Mouse (Mus musculus) ovary, postnatal 10 days (tissue): ENCODE measurements around the gene 5330417H12Rik.
A peak's percentile ranks its signal among the peaks of the same experiment; 100 is the strongest.

Source experiments
- DNase-seq: peaks from one replicate; pipeline ENCODE4 v3.0.0; 2022; ENCODE audit warnings: low spot score

5330417H12Rik gene

GRCm38 (mm10) chr7:107625061-107625460, at the start of gene 5330417H12Rik:
Gene 5330417H12Rik, minus strand, starts transcription at chr7:107625161.
- DNase-seq: no peak

- no peak for DNase-seq
Measured at GRCm38 (mm10) chr7:107668514-107668913, 43.6 kb upstream of the 5330417H12Rik start.

DNA sequence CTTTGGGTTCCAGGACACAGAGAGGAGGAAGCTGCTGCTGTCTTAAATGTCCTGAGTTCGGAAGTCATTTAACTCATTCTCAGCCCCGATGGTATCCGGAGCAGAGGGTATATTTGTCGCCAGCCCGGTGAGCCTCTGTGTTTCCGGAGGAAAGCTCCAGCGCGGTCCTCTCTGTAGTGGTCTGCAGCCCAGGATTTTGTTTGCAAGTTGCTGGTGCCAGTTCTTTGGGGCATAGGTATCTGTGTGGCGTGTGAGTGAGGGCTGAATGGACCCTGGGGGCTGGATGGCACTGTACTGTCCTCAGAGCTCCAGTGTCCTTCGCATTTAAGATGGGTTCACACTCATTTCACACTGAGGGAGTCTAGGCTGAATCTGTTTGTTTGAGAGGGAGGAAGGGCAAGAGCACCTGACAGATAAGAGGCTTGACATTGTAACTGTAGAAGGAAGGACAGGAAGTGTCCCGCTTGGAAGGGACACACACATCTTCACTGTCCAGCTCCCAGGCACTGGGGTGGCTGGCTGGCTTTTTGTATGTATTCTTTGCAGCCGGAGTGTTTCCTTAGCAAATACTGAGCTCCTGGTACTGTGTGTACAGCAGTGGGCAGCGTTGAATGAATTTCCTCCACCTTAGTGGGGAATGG, 41.4 kb upstream of the 5330417H12Rik start:
- DNase-seq: no peak

GRCm38 (mm10) chr7:107665586-107666261, 40.8 kb upstream of the 5330417H12Rik start:
- peak; percentile 48 for DNase-seq

DNA sequence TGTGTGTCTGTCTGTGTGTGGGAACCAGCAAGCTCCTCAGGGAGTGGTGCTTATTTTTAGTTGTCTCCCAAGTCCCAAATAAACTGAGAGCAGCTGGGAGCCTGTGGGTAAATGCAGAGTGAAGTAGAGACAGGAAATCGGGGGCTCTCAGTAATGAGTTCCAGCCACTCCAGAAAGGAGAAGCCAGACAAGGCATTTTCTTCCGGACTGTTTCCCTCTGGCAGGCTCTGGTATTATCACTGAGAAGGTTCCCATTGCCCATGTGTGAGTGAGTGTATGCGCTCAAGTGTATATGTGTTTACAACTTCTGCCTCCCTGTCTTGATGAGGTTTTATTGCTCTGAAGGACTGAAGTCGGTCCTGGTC, 40.2 kb upstream of the 5330417H12Rik start:
- DNase-seq: no peak

DNA sequence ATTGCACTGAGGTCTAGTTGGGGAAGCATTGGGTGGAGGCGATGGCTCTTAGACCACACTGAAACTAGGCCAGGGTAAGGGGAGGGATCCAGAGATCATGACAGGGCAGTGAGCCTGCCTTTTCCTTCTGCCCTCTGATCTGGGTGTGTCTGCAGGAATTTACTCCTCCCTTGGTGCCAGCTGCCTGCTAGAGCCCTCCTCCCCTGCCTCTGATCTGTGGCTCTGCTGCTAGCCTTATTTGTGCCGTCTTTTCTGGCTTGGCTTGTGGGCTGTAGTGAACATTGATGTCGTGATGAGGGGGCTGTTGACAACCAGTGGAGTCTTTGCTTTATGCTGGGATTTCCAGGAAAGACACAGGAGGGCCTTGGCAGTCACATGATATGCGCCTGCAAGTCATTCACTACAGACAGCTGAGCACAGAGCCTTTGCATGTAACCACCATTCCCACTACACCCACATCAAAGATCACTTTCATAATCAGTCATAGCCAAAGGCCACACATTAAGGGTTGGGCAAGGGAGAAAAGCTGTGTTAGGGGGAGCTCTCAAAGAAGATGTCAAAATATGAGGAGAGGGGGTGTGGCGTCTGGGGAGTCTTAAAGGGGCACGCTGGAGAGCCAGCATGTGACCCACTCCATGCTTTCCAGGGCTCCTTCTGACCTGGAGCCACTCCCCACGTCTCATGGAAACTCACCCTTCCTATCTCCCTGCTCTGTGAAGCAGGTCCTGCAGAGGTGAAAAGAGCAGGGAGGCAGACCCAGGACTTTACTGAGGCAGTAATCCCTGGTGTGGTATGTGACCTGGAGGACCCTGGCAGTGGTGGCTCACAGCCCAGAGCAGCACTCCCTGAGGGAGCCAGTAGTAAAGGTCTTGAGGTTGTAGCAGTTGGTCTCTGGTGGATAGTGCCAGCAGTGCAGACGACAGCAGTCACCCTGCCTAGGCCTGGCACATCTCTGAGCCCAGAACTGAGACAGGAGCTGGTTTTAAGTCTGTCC, 39.4 kb upstream of the 5330417H12Rik start:
- no peak for DNase-seq

GRCm38 (mm10) chr7:107663621-107664020, 38.7 kb upstream of the 5330417H12Rik start:
- DNase-seq: no peak

- no peak for DNase-seq
Measured at GRCm38 (mm10) chr7:107661843-107662281, 36.9 kb upstream of the 5330417H12Rik start.

- no peak for DNase-seq
Measured at GRCm38 (mm10) chr7:107661189-107661842, 36.4 kb upstream of the 5330417H12Rik start.

- no peak for DNase-seq
Measured at GRCm38 (mm10) chr7:107659186-107659918, 34.4 kb upstream of the 5330417H12Rik start.

DNA sequence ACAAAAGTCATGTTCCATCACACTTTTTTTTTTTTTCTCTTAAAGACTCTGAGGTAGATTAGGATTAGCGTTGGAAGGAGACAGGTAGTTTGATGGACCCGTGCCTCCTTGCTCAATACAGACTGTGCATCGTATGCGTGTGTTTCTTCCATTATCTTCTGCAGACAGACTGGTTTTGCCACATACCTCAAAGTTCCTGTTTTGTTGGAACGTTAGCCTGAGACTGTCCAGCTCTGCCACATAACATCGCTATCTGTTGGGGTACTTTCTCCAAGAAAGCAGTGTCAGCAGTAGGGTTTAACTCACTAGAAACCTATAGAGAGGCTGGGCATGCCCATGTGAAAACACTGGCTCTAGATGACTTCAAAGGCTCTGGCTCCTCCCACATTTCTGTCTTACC, 31.5 kb upstream of the 5330417H12Rik start:
- DNase-seq: no peak

- no peak for DNase-seq
Measured at GRCm38 (mm10) chr7:107651821-107652220, 26.9 kb upstream of the 5330417H12Rik start.

DNA sequence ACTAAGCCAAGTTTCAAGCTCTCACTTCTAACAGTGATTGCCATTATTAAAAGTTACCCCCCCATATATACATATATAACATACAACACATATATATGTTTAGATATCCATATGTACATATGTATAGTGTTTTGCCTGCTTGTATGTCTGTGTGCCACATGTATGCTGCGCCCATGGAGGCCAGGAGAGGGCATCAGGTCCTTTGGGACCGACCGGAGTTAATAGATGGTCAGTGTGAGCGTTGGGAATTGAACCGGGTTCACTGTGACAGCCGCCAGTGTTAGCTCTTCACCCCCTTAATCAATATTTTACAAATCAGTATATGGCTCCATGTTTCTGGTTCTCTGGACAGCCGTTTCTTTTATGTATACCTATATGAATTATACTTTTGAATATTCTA, 25.0 kb upstream of the 5330417H12Rik start:
- no peak for DNase-seq

- no peak for DNase-seq
Measured at GRCm38 (mm10) chr7:107648937-107649688, 24.2 kb upstream of the 5330417H12Rik start.

DNA sequence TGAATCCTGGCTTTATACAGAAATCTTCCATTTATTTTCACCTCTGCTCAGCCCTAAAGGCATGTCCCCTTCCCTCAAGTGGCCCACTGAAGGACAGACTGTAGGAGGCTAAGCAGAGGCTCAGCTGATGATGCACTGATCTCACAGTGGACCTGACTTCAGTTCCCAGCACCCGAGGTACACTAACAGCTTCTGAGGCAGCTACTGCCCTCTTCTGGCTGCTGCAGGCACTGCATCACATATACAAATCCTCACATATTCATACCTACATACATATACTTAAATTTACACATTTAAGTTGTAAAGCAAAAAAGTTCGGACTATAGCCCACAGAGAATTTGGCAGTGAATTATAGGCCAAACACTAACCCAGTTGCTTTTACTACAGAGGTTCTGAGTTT, 20.0 kb upstream of the 5330417H12Rik start:
- no peak for DNase-seq

DNA sequence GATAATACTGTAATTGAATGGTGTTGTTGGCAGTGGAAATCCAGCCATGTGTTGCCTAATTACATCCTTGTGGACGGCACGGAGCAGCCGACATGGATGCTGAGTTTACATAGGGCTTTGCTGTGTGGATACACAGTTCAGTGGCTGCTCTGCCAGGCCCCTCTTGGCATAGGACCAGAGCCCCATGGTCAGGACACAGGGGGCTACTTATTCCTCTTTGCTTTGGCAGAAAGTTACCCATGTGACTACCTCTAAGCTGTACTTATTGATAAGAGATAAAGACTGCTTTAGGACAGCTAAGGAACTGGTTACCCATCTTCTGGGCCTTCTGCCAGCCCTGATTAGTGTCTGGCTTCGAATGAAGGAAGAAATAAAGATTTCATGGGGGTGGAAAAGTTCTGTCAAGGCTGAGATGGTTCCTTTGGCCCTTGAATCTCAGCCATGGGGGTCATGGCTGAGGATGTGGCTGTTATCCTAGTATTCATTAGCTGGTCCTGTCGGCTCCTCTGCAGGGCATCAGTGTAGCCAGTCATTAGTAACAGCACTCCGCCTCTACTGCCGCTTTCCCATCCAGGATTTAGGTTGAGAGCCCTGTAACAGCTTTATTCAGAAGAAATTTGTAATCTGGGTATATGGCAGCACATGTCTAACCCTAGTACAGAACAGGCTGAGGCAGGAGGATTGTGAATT, 17.8 kb upstream of the 5330417H12Rik start:
- DNase-seq: no peak

GRCm38 (mm10) chr7:107638026-107638425, 13.1 kb upstream of the 5330417H12Rik start:
- DNase-seq: no peak

DNA sequence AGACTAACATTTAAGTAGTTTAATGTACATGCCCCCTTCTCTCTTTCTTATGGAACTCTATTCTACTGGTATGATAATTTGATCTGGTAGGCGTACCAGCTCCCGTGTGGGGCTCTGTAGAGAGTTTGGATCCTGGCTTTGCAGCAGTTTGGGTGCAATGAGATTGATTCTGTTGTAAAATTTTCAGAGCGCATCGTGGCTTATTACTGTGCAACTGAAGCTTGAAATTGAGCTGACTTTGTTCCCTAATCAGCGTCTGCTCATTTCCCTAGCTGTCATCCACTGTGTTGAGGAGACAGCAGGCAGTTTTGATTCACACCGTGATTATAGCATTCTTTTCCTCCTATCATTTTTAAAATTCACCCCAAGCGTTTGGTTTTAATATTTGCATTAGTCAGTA, 12.4 kb upstream of the 5330417H12Rik start:
- DNase-seq: no peak

DNA sequence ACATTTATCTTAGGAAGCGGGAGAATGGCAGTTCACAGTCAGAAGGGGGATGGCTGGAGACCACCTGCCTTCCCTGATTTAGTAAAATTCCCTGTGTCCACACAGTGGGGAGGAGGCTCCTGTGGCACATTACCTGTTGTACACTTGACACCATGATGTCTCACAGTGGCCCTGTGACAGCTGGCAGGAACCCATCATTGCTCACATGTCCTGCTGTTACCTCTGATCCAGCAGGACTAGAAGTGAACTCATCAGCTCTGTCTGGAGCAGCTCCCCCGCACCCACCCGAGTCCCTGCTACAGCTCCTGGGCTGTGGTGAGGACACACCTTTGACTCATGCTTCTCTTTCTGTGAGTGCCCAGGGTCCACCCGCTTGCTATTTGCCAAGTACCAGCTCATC, 8.2 kb upstream of the 5330417H12Rik start:
- DNase-seq: no peak

- no peak for DNase-seq
Measured at GRCm38 (mm10) chr7:107628383-107628782, 3.4 kb upstream of the 5330417H12Rik start.
